ENCODE assay signal across 11 mouse cellular contexts in genomic region chr19:12549166-12549565, GRCm38 (mm10). TPM values are rescaled to one million over a fixed set of nuclear protein-coding genes. Genes with fewer than 3 reads are reported as not detected.
DNase-seq lines count a peak whose midpoint lies in the region; ATAC-seq and TF ChIP-seq lines count a peak whose summit lies in the region.
"Had no signal": no experiment of that assay in that cellular context is flagged by ENCODE, and none has a peak within 500 bp of the region (broad histone marks: within the 10 kb centered on the region; RNA-seq: fewer than 3 reads in every experiment).

No protein-coding gene starts in this region.

- no peak overlapping the region for H3K4me2 ChIP-seq in midbrain, postnatal 0 days (ENCODE audit: low read depth, low read length, poor library complexity, severe bottlenecking)
- no peak overlapping the region for H3K4me2 ChIP-seq in midbrain, embryonic 16.5 days (ENCODE audit: low read length)
- no peak overlapping the region for H3K4me2 ChIP-seq in embryonic facial prominence, embryonic 11.5 days (ENCODE audit: low read depth, low read length)
- H3K4me2 ChIP-seq: embryonic facial prominence, embryonic 15.5 days had no signal

- no peaks in the 10 kb centered on the region for H3K36me3 ChIP-seq in midbrain, postnatal 0 days (ENCODE audit: insufficient read depth, low read length)
- no peaks in the 10 kb centered on the region for H3K36me3 ChIP-seq in midbrain, embryonic 16.5 days (ENCODE audit: control insufficient read depth, insufficient read depth, low read length)
- H3K36me3 ChIP-seq in embryonic facial prominence, embryonic 11.5 days (replicated peaks; ENCODE audit: control insufficient read depth, insufficient read depth, low read depth, low read length), result no peaks in the 10 kb centered on the region
- H3K36me3 ChIP-seq: embryonic facial prominence, embryonic 15.5 days had no signal

- 80% methylated on average over 5 of the region's 5 CpGs for WGBS in midbrain, postnatal 0 days
- WGBS in midbrain, embryonic 16.5 days, result 80% methylated on average over 5 of the region's 5 CpGs
- 76% methylated on average over 5 of the region's 5 CpGs for WGBS in embryonic facial prominence, embryonic 11.5 days

- peak; percentile 58 for DNase-seq in adrenal gland, postnatal 10 days
- DNase-seq in adrenal gland, postnatal 4 days (ENCODE audit: low spot score in 2 of 2), result no peak
- no peak for DNase-seq in midbrain, postnatal 0 days (ENCODE audit: low spot score)
- DNase-seq in embryonic facial prominence, embryonic 11.5 days (ENCODE audit: low spot score), result peak; percentile 35
- DNase-seq in lung, postnatal 10 days, result peak; percentile 48
- DNase-seq in layer of hippocampus, adult 9-11 months, result no peak
- DNase-seq in cerebellum, adult 11 months, result no peak

- no peak overlapping the region for H3K4me3 ChIP-seq in midbrain, postnatal 0 days (ENCODE audit: low read depth, low read length)
- no peak overlapping the region for H3K4me3 ChIP-seq in midbrain, embryonic 16.5 days (ENCODE audit: low read depth, low read length)
- no peak overlapping the region for H3K4me3 ChIP-seq in embryonic facial prominence, embryonic 11.5 days (ENCODE audit: low read depth, low read length)
- H3K4me3 ChIP-seq: embryonic facial prominence, embryonic 15.5 days had no signal

- TF ChIP-seq CTCF in midbrain, postnatal 0 days (IDR thresholded peaks at IDR 0.05), result peak; percentile 24

- H3K9ac ChIP-seq in midbrain, postnatal 0 days (replicated peaks; ENCODE audit: low read length, poor library complexity, severe bottlenecking), result no peak overlapping the region
- H3K9ac ChIP-seq in midbrain, embryonic 16.5 days (ENCODE audit: low read depth, low read length), result no peak overlapping the region
- H3K9ac ChIP-seq in embryonic facial prominence, embryonic 11.5 days (replicated peaks; ENCODE audit: low read length), result no peak overlapping the region
- H3K9ac ChIP-seq: embryonic facial prominence, embryonic 15.5 days had no signal

- no peaks in the 10 kb centered on the region for H3K27me3 ChIP-seq in midbrain, postnatal 0 days (ENCODE audit: insufficient read depth, low read length)
- H3K27me3 ChIP-seq in midbrain, embryonic 16.5 days (ENCODE audit: control insufficient read depth, insufficient read depth, low read depth, low read length), result no peaks in the 10 kb centered on the region
- no peaks in the 10 kb centered on the region for H3K27me3 ChIP-seq in embryonic facial prominence, embryonic 11.5 days (ENCODE audit: control insufficient read depth, insufficient read depth, low read length)
- H3K27me3 ChIP-seq: embryonic facial prominence, embryonic 15.5 days had no signal

- H3K4me1 ChIP-seq in midbrain, postnatal 0 days (ENCODE audit: insufficient read depth, low read length), result no peaks in the 10 kb centered on the region
- no peaks in the 10 kb centered on the region for H3K4me1 ChIP-seq in midbrain, embryonic 16.5 days (ENCODE audit: control insufficient read depth, insufficient read depth, low read length)
- H3K4me1 ChIP-seq in embryonic facial prominence, embryonic 11.5 days (ENCODE audit: control insufficient read depth, insufficient read depth, low read length), result no peaks in the 10 kb centered on the region
- H3K4me1 ChIP-seq: embryonic facial prominence, embryonic 15.5 days had no signal

- no peak for ATAC-seq in midbrain, postnatal 0 days (ENCODE audit: low FRiP score)
- no peak for ATAC-seq in midbrain, embryonic 16.5 days
- ATAC-seq in embryonic facial prominence, embryonic 11.5 days (replicated peaks; ENCODE audit: insufficient number of reproducible peaks, low FRiP score, low TSS enrichment, low read depth), result no peak

- no peaks in the 10 kb centered on the region for H3K9me3 ChIP-seq in midbrain, postnatal 0 days (ENCODE audit: low read length)
- no peaks in the 10 kb centered on the region for H3K9me3 ChIP-seq in midbrain, embryonic 16.5 days (replicated peaks; ENCODE audit: control insufficient read depth, low read length, poor library complexity, severe bottlenecking)
- H3K9me3 ChIP-seq in embryonic facial prominence, embryonic 11.5 days (replicated peaks; ENCODE audit: control insufficient read depth, low read length), result no peaks in the 10 kb centered on the region
- H3K9me3 ChIP-seq: embryonic facial prominence, embryonic 15.5 days had no signal

- no peak overlapping the region for H3K27ac ChIP-seq in midbrain, postnatal 0 days (ENCODE audit: low read depth, low read length)
- H3K27ac ChIP-seq in midbrain, embryonic 16.5 days (ENCODE audit: low read length), result no peak overlapping the region
- no peak overlapping the region for H3K27ac ChIP-seq in embryonic facial prominence, embryonic 11.5 days (replicated peaks; ENCODE audit: low read depth, low read length)
- H3K27ac ChIP-seq: embryonic facial prominence, embryonic 15.5 days had no signal

RNA-seq across cellular contexts. Expression of gene Fam111a, which starts 3.6 kb away (rescaled TPM):
- total RNA-seq in adrenal gland, postnatal 10 days (2021), result 10 to 100 TPM; 11.9 to 14.8 TPM
- total RNA-seq in adrenal gland, postnatal 4 days (2021), result 10 to 100 TPM; 13.3 to 16.9 TPM
- 2.3 and 4.2 TPM in 2 replicates for total RNA-seq in midbrain, postnatal 0 days (2014; rRNA removed)
- 2.4 and 2.7 TPM in 2 replicates for polyA plus RNA-seq in midbrain, postnatal 0 days (2015; fragmentation: Nextera tagmentation; extraction: Ambion mirVana)
- polyA plus RNA-seq in midbrain, embryonic 16.5 days (2015; fragmentation: Nextera tagmentation; extraction: Ambion mirVana), result 5.3 and 6.5 TPM in 2 replicates
- 29.4 and 33.4 TPM in 2 replicates for polyA plus RNA-seq in embryonic facial prominence, embryonic 11.5 days (2014; fragmentation: Nextera tagmentation; extraction: Ambion mirVana)

RNA-seq across cellular contexts. Expression of gene Dtx4, which starts 47.9 kb away (rescaled TPM):
- total RNA-seq in adrenal gland, postnatal 10 days (2021), result 10 to 100 TPM; 22.5 to 24.4 TPM
- total RNA-seq in adrenal gland, postnatal 4 days (2021), result 10 to 100 TPM; 32.1 to 33.4 TPM
- 57.5 and 63.1 TPM in 2 replicates for total RNA-seq in midbrain, postnatal 0 days (2014; rRNA removed)
- polyA plus RNA-seq in midbrain, postnatal 0 days (2015; fragmentation: Nextera tagmentation; extraction: Ambion mirVana), result 24.3 and 26.3 TPM in 2 replicates
- 38.6 and 39.3 TPM in 2 replicates for polyA plus RNA-seq in midbrain, embryonic 16.5 days (2015; fragmentation: Nextera tagmentation; extraction: Ambion mirVana)
- polyA plus RNA-seq in embryonic facial prominence, embryonic 11.5 days (2014; fragmentation: Nextera tagmentation; extraction: Ambion mirVana), result 14.0 and 14.4 TPM in 2 replicates

RNA-seq across cellular contexts. Expression of gene Gm4952, which starts 50.6 kb away (rescaled TPM):
- 10 to 100 TPM; 20.3 to 53.3 TPM for total RNA-seq in adrenal gland, postnatal 10 days (2021)
- total RNA-seq in adrenal gland, postnatal 4 days (2021), result 10 to 100 TPM in 1 of 2 experiments, under 1 TPM in 1; 0.31 to 14.1 TPM
- total RNA-seq in midbrain, postnatal 0 days (2014; rRNA removed), result 0.16 and 2.5 TPM in 2 replicates
- 0.28 and 0.52 TPM in 2 replicates for polyA plus RNA-seq in midbrain, postnatal 0 days (2015; fragmentation: Nextera tagmentation; extraction: Ambion mirVana)
- polyA plus RNA-seq in midbrain, embryonic 16.5 days (2015; fragmentation: Nextera tagmentation; extraction: Ambion mirVana), result 0.09 TPM in 1 of 2 replicates, not detected in the other
- 0.13 and 0.18 TPM in 2 replicates for polyA plus RNA-seq in embryonic facial prominence, embryonic 11.5 days (2014; fragmentation: Nextera tagmentation; extraction: Ambion mirVana)
- total RNA-seq: layer of hippocampus, postnatal 25 days had no signal
- polyA plus RNA-seq: embryonic facial prominence, embryonic 15.5 days; neural tube, embryonic 11.5 days had no signal

Comparison
In these comparisons a context has a peak if more than half of its experiments do, and no peak if none do; other contexts are left out.
1. DNase-seq: peak in adrenal gland, postnatal 10 days (single experiment), embryonic facial prominence, embryonic 11.5 days (single experiment) and lung, postnatal 10 days (single experiment); none in adrenal gland, postnatal 4 days (0 of 2), midbrain, postnatal 0 days (single experiment), layer of hippocampus, adult 9-11 months (single experiment) and cerebellum, adult 11 months (single experiment).